Mouse (Mus musculus): ENCODE results near the gene Cldn10. TPM values are rescaled to one million over a fixed set of nuclear protein-coding genes. Genes with fewer than 3 reads are reported as not detected.

The Cldn10 gene
- 1.7 TPM for polyA plus RNA-seq (2017; shearing (Covaris generic))

GRCm38 (mm10) chr14:118787621-118788020 is at the start of gene Cldn10:
TSS of gene Cldn10 (plus strand) at chr14:118787908.

Other genes starting within 250 kb of the Cldn10 start
- 19.3 TPM for gene Abcc4, start 81.7 kb upstream of the Cldn10 start, polyA plus RNA-seq (2017; shearing (Covaris generic))
- 14.3 TPM for gene Dzip1, start 137.6 kb downstream of the Cldn10 start, polyA plus RNA-seq (2017; shearing (Covaris generic))
- gene Dnajc3, start 150.1 kb downstream of the Cldn10 start, polyA plus RNA-seq (2017; shearing (Covaris generic)), result 42.5 TPM